Mouse (Mus musculus) kidney, postnatal 10 days (tissue): ENCODE data around the gene Dapk3.
A peak's percentile ranks its signal among the peaks of the same experiment; 100 is the strongest.

ENCODE experiments used
- DNase-seq: peaks from one replicate; pipeline ENCODE4 v3.0.0; 2021; ENCODE audit warnings: mixed read lengths

The Dapk3 gene

DNA sequence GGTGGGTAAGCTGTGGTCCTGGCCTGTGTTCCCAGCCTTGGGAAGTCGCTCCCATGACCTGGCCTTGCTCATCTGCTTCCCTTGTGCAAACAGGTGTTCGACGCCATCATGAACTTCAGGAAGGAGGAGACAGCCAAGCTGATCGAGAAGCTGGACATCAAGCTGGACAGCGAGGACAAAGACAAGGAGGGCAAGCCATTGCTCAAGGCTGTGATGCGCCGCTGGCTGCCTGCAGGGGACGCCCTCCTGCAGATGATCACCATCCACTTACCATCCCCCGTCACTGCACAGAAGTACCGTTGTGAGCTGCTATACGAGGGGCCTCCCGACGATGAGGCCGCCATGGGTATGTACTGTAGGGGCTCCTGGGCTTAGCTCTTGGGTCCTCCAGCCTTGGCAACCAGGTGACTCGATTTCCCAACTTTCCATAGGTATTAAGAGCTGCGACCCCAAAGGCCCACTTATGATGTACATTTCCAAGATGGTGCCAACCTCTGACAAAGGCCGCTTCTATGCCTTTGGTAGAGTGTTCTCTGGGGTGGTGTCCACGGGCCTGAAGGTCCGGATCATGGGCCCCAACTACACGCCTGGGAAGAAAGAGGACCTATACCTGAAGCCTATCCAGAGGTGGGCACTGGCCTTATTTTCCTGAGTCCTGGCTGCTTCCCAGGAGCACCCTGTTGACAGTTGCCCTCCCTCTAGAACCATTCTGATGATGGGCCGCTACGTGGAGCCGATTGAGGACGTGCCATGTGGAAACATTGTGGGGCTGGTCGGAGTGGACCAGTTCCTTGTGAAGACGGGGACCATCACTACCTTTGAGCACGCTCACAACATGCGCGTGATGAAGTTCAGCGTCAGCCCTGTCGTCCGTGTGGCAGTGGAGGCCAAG lies 3.1 kb upstream of the Dapk3 start:
- no peak for DNase-seq

DNA sequence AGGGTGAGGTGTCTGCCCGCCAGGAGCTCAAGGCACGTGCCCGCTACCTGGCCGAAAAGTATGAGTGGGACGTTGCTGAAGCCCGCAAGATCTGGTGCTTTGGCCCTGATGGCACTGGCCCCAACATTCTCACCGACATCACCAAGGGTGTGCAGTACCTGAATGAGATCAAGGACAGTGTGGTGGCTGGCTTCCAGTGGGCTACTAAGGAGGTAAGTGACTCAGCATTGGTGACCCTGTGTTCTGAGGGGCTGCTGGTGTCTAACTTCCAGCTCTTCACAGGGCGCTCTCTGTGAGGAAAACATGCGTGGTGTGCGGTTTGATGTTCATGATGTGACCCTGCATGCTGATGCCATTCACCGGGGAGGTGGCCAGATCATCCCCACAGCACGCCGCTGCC lies 1.9 kb upstream of the Dapk3 start:
- DNase-seq, result no peak

DNA sequence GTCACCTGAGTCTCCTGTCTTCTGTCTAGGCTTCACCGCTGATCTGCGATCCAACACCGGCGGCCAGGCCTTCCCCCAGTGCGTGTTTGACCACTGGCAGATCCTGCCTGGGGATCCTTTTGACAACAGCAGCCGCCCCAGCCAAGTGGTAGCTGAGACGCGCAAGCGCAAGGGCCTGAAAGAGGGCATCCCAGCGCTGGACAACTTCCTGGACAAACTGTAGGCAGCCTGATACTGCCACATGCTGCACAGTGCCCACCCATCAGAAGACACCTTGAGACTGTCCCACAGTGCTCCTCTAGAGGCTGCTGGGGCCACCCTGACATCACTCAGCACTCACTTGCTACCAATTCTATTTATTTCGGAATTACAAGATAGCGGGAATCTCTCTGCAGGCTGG lies 945 bp upstream of the Dapk3 start:
- DNase-seq, result peak; percentile 33

DNA sequence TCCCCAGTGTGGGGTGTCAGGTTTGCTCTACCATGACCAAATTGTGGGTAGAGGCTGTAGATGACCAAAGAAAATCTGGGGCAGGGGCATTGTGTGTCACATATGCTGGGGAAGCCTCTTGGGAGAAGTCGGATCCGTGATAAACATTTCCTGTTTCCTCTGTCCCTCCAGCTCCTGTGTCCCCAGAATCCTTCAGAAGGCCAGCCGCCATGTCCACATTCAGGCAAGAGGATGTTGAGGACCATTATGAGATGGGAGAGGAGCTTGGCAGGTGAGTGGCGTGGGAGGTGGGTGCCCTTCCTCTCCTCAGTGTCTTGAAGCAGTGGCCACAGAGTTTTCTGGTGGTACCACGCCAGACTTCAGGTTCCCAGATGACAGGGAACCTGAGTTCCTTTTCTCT lies 1.0 kb downstream of the Dapk3 start, which contains the start of gene 4930442H23Rik:
Gene 4930442H23Rik (minus strand): TSS at position 45 of the 400 bp plus-strand sequence.
- DNase-seq, result no peak

- no peak for DNase-seq
Measured at GRCm38 (mm10) chr10:81184765-81185164, 2.0 kb downstream of the Dapk3 start.

DNA sequence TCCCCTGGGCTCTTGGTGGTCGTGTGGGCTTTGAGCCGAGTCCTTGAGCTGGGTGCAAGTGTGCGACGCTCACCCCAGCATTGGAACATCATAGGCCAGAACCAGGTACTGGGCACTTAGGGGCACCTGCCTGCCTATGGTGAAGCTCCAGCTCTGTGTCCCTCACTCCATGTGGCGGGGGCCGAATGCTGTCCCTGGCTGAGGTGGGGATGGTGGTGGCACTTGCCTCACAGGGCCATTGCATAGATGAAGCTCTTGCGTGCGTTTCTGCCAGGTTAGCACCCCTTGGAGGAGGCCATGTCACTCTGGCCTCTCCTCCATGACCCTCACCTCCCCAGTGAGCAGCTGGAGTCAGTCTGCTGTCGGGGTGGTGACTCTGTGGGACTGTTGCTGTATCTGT lies 4.4 kb downstream of the Dapk3 start:
- no peak for DNase-seq

GRCm38 (mm10) chr10:81189821-81190220 lies 7.0 kb downstream of the Dapk3 start:
- DNase-seq, result no peak

DNA sequence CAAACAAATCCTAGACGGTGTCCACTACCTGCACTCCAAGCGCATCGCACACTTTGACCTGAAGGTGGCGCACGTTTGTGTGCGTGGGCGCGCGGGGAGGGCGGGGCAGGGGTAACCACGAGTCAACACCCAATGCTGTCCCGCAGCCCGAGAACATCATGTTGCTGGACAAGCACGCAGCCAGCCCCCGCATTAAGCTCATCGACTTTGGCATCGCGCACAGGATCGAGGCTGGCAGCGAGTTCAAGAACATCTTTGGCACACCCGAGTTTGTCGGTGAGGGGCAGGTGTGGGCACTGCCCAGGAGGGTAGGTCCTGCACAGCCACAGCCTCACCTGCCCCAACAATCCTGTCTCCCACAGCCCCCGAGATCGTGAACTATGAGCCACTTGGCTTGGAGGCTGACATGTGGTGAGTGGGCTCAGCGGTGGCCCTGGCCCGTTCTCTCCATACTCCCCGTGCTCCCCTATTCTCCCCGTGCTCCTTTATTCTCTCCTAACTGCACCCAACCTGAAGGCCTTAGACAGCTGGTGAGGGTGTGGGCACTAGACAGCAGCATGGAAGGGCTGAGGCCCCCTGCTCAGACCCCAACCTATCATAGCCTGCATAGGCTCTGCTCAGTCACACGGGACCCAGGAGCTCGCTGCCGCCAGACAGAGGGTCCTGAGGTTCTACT lies 7.6 kb downstream of the Dapk3 start:
- DNase-seq, result peak; percentile 48

- DNase-seq, result no peak
Measured at GRCm38 (mm10) chr10:81190912-81191321, 8.1 kb downstream of the Dapk3 start.

DNA sequence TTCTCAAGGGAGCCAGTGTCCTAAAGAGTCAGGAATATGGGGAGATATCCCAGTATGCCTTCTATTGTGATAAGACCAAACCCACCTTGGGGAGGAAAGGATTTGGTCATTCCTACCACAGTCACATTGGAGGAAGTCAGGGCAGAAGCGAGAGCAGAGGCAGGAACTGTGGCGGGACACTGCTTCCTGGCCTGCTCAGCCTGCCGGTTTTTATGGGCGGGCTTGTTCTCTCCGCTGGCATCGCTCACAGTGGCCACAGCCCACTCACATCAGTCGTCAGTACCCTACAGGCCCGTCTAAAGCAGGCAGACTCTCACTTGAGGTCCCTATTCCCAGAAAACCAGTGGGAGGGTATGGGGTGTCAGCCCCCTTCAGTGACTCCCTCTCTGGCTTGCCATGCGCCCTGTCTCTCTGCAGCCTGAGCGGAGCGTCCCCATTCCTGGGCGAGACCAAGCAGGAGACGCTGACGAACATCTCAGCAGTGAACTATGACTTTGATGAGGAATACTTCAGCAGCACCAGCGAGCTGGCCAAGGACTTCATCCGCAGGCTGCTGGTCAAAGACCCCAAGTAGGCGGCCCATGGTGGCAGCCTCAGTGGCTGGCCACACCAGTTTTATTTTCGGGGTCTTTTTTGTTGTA lies 8.7 kb downstream of the Dapk3 start:
- DNase-seq, result no peak

GRCm38 (mm10) chr10:81192270-81192967 lies 9.6 kb downstream of the Dapk3 start:
- peak; percentile 89 for DNase-seq

- DNase-seq, result no peak
Measured at GRCm38 (mm10) chr10:81192968-81193501, 10.2 kb downstream of the Dapk3 start.

DNA sequence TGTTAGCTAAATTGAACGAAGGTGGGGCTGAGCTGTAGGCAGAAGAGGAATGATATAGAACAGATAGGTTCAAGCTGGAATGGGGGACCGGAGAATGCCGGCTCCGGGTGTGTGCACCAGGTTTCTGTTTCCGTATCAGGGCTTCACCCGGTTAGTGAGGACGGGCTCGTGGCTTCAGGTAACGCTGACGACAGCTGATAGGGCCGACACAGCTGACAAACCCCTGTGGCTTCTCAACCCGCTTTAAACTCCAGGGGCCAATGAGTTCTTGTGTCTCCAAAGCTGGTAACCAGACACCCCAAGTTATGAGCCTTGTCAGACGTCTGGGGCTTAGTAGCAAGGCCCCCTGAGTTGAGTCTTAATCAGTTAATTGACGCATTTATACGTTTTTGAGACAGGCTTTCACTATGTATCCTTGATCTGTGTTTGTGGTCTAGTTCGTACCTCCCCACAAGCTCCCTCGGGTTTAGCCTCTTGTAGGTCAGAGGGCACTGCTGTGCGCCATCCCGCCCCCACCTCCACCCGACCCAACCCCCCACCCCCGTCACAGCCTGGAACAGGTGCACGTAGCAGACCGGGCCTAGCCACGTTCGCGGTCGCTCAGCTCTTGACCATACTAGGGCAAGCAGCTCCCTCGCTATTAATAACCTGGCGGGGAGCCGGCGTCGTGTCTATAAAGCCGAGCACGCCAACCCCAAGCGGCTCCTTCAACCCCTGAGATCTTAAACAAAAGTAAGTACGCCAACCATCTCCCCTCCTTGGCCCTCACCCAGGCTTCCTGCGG lies 11.4 kb downstream of the Dapk3 start:
- no peak for DNase-seq

DNA sequence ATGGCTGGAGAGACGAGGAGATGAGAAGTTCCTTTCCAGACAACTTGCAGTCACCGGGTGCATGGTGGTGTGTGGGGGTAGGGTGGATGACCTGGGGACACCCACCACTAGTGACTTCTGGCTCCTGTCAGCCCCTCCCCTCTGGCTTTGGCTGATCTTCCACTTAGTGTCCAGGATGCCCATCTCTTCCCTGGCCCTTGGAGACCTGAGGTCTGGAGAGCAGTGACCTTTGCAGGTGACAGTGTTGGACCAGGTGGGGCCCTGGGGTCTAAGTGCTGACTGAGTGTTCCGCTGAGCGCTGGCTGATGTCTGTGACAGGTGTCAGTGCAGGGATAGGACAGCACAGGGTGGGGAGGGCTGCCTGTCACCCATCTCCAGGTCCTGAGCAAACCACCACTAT lies 12.5 kb downstream of the Dapk3 start:
- DNase-seq, result no peak

GRCm38 (mm10) chr10:81196470-81197065 lies 13.8 kb downstream of the Dapk3 start:
- DNase-seq, result no peak

- no peak for DNase-seq
Measured at GRCm38 (mm10) chr10:81197305-81197704, 14.5 kb downstream of the Dapk3 start.

- peak; percentile 77 for DNase-seq
Measured at GRCm38 (mm10) chr10:81198230-81198629, 15.4 kb downstream of the Dapk3 start.

DNA sequence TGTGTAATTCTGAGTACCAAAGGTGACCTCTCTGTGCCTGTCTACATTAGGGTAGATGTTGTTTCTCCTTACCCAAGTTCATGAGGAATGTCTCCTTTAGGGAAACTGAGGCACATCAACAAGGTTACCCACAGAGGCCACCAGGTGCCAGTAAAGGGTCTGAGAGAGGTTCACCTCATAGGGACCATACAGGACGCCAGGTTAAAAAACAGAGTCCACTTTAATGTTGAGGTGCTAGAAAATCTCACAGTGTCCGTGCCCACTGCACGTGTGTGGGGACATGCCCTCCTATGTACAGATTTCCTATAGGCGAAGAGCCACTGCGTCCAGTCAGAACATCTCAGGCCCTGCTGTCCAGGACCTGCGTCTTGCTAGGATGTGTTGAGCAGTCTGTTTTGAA lies 16.2 kb downstream of the Dapk3 start:
- no peak for DNase-seq

DNA sequence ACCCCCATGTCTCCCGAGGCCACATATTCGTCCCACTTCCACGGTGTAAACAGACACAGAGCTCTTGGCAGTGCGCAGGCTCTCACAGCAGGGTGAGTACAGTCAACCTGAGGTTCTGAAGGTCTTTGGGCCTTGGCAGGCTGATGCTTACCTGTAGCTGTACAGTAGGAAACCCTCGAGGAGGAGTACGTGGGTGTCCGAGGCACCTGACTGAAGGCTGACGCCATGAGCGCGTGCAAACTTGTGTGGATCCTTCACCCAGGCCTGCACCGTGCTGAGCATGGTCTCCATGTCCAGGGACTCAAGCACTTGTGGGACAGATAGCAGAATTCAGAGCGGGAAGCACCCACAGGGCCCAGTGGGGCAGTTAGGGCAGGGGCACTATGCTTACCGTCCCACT lies 17.3 kb downstream of the Dapk3 start:
- DNase-seq, result no peak

GRCm38 (mm10) chr10:81200605-81201287 lies 17.9 kb downstream of the Dapk3 start:
- no peak for DNase-seq
